In genomic region chr10:78351887-78352665, GRCm38 (mm10) we compare ENCODE assay signal across 8 mouse cellular contexts. TPM values are rescaled to one million over a fixed set of nuclear protein-coding genes. Genes with fewer than 3 reads are reported as not detected.
A peak's percentile ranks its signal among the peaks of the same experiment; 100 is the strongest.
DNase-seq lines count a peak whose midpoint lies in the region; ATAC-seq and TF ChIP-seq lines count a peak whose summit lies in the region.

Gene Agpat3 (minus strand): TSS chr10:78352489.

- peak within 1 kb of the TSS; percentile 70 for H3K4me3 ChIP-seq in G1E (ENCODE audit: low read depth, low read length)
- peak within 1 kb of the TSS; percentile 83 for H3K4me3 ChIP-seq in gastrocnemius, adult 2 months
- H3K4me3 ChIP-seq in hindbrain, embryonic 15.5 days, result peak within 1 kb of the TSS; percentile 84

- TF ChIP-seq CTCF in G1E (IDR thresholded peaks at IDR 0.05; ENCODE audit: low read depth, low read length), result no peak
- peak; percentile 17 for TF ChIP-seq CTCF in gastrocnemius, adult 2 months (IDR thresholded peaks at IDR 0.05)

- H3K9me3 ChIP-seq in G1E (replicated peaks), result peaks cover 5% of the 10 kb centered on the region
- H3K9me3 ChIP-seq in hindbrain, embryonic 15.5 days, result no peaks in the 10 kb centered on the region

- H3K9ac ChIP-seq in hindbrain, embryonic 15.5 days, result peak within 1 kb of the TSS; percentile 98

- peak within 1 kb of the TSS; percentile 91 for H3K27ac ChIP-seq in gastrocnemius, adult 2 months
- peak within 1 kb of the TSS; percentile 76 for H3K27ac ChIP-seq in hindbrain, embryonic 15.5 days (replicated peaks)

- peak within 1 kb of the TSS; percentile 67 for H3K4me2 ChIP-seq in hindbrain, embryonic 15.5 days

- intact Hi-C loops in gastrocnemius, adult 2 months (cut with DNase I), result loop anchor here (5.0 kb wide), 1 partner anchor 40 kb away; no protein-coding TSS in a partner anchor

- peaks cover 5% of the 10 kb centered on the region; the same call in 1 of the 2 replicates for H3K4me1 ChIP-seq in G1E (ENCODE audit: insufficient read depth, low read depth, low read length)
- peaks cover 33% of the 10 kb centered on the region for H3K4me1 ChIP-seq in hindbrain, embryonic 15.5 days (replicated peaks)

- H3K36me3 ChIP-seq in G1E (replicated peaks), result no peaks in the 10 kb centered on the region
- no peaks in the 10 kb centered on the region for H3K36me3 ChIP-seq in hindbrain, embryonic 15.5 days

- peak; percentile 11 for DNase-seq in G1E (ENCODE audit: low spot score)
- peak; percentile 80 to 85 for DNase-seq in cerebellum, postnatal 25 days
- DNase-seq in gastrocnemius, adult 2 months, result peak; percentile 80
- DNase-seq in layer of hippocampus, postnatal 36 days, result peak; percentile 64 to 72
- DNase-seq in lung, postnatal 25 days (ENCODE audit: low spot score), result peak; percentile 44
- peak; percentile 65 for DNase-seq in retina, embryonic 14.5 days (ENCODE audit: low spot score)
- DNase-seq in thymus, postnatal 36 days, result peak; percentile 63 to 71

- H3K27me3 ChIP-seq in G1E (ENCODE audit: insufficient read depth, low read length), result peaks cover 66% of the 10 kb centered on the region
- H3K27me3 ChIP-seq in hindbrain, embryonic 15.5 days, result no peaks in the 10 kb centered on the region

- no peak for ATAC-seq in G1E (ENCODE audit: extremely low read depth, insufficient number of reproducible peaks, low FRiP score, poor library complexity, severe bottlenecking)
- peak; percentile 85 for ATAC-seq in hindbrain, embryonic 15.5 days (ENCODE audit: low FRiP score, low read depth)

- WGBS in hindbrain, embryonic 15.5 days, result under 1% methylated on average over 52 of the region's 113 CpGs

RNA-seq across cellular contexts. Expression of gene Agpat3, which starts in this region (rescaled TPM):
- total RNA-seq in G1E (2014; fragmentation: Nextera tagmentation), result 1.2 and 2.3 TPM in 2 replicates
- 1.9 and 2.3 TPM in 2 replicates for total RNA-seq in G1E (2017)
- polyA plus RNA-seq in G1E (2012), result 2.9 and 3.0 TPM in 2 replicates
- 100 to 1,000 TPM; 108 to 135 TPM for total RNA-seq in gastrocnemius, adult 2 months (2021)
- 83.5 and 86.4 TPM in 2 replicates for polyA plus RNA-seq in hindbrain, embryonic 15.5 days (2015; fragmentation: Nextera tagmentation; extraction: Ambion mirVana)
- 100 to 1,000 TPM; 207 to 225 TPM for total RNA-seq in layer of hippocampus, postnatal 36 days (2021)

Comparison
In these comparisons a context has a peak if more than half of its experiments do, and no peak if none do; other contexts are left out.
1. RNA of gene Agpat3 (total RNA-seq): 207 to 225 TPM in layer of hippocampus, postnatal 36 days and 108 to 135 TPM in gastrocnemius, adult 2 months; 1.2 to 2.3 TPM in G1E; every median in the first group is over 10 times any median in the second.
2. RNA of gene Agpat3 (polyA plus RNA-seq): 83.5 to 86.4 TPM in hindbrain, embryonic 15.5 days; 2.9 to 3.0 TPM in G1E; every median in the first group is over 10 times any median in the second.
3. DNase-seq: peak in every context shown above with its lines; median percentile 82 in cerebellum, postnatal 25 days; 80 in gastrocnemius, adult 2 months; 68 in layer of hippocampus, postnatal 36 days; 67 in thymus, postnatal 36 days; 65 in retina, embryonic 14.5 days; 44 in lung, postnatal 25 days; 11 in G1E.
4. Peak in every context shown above with its lines, with median percentiles within 50 percentile points of each other: H3K4me3 ChIP-seq.